Mouse (Mus musculus) limb, embryonic 12.5 days (tissue): Measurements from ENCODE around the gene Gm6121. TPM values are rescaled to one million over a fixed set of nuclear protein-coding genes. Genes with fewer than 3 reads are reported as not detected.
"Not testable (repeated sequence)": the region's sequence is repeated elsewhere in the genome, so short reads cannot be mapped to it uniquely, and the experiment has no call there.

Experiments
- ATAC-seq: fragments of 200-750 bp; cut with Nextera tagmentation; 2 replicates; pipeline ENCODE4 v1.8.0; 2017; ENCODE audit warnings: low read depth, moderate TSS enrichment; ENCODE audit not compliant: insufficient number of reproducible peaks, insufficient read depth, low FRiP score, low TSS enrichment
- H3K27ac ChIP-seq: fragments of 300-500 bp; sonication (generic); 2 replicates; pipeline ENCODE4 v1.5.1; 2016; ENCODE audit warnings: mild to moderate bottlenecking, moderate library complexity
- H3K27me3 ChIP-seq: fragments of 300-500 bp; sonication (generic); 2 replicates; pipeline ENCODE4 v1.6.1; 2016; ENCODE audit warnings: mild to moderate bottlenecking, moderate library complexity
- H3K36me3 ChIP-seq: fragments of 300-500 bp; sonication (generic); 2 replicates; pipeline ENCODE4 v1.6.1; 2016; ENCODE audit warnings: mild to moderate bottlenecking, moderate library complexity
- H3K4me1 ChIP-seq: fragments of 300-500 bp; sonication (generic); replicated peaks from 2 replicates; pipeline ENCODE4 v1.6.1; 2016
- H3K4me2 ChIP-seq: fragments of 300-500 bp; sonication (generic); 2 replicates; pipeline ENCODE4 v1.6.1; 2016; ENCODE audit warnings: mild to moderate bottlenecking, moderate library complexity
- H3K4me3 ChIP-seq: fragments of 300-500 bp; sonication (generic); replicated peaks from 2 replicates; pipeline ENCODE4 v1.5.1; 2016; ENCODE audit warnings: mild to moderate bottlenecking
- H3K9ac ChIP-seq: fragments of 300-500 bp; sonication (generic); replicated peaks from 2 replicates; pipeline ENCODE4 v1.6.1; 2016; ENCODE audit warnings: mild to moderate bottlenecking, moderate library complexity
- H3K9me3 ChIP-seq: fragments of 300-500 bp; sonication (generic); 2 replicates; pipeline ENCODE4 v1.6.1; 2016; ENCODE audit warnings: mild to moderate bottlenecking, moderate library complexity
- WGBS: fragments of 180-500 bp; shearing (Covaris S2); methylation state at CpG from one replicate; pipeline ENCODE4 v1.1.7; 2016; 5-methylcytosine and 5-hydroxymethylcytosine counted together
- polyA plus RNA-seq: library from polyadenylated mRNA; unstranded; fragments of >200 nt; fragmentation: Nextera tagmentation; extraction: Ambion mirVana; gene quantifications from 2 replicates; pipeline ENCODE4 v1.2.1, GENCODE M21; 2016

The Gm6121 gene
- not detected in 2 replicates for polyA plus RNA-seq

- H3K27ac ChIP-seq, H3K4me3 ChIP-seq, H3K4me1 ChIP-seq, H3K9me3 ChIP-seq, H3K4me2 ChIP-seq, H3K27me3 ChIP-seq, ATAC-seq, H3K36me3 ChIP-seq, H3K9ac ChIP-seq: not testable (repeated sequence)
- no CpG with 5 or more reads among the region's 5 CpGs for WGBS
Observed at GRCm38 (mm10) chrX:26935597-26935996, at the start of gene Gm6121. TSS of gene Gm6121 (minus strand) at chrX:26935697.

Other genes with a start within 250 kb of the Gm6121 start
- gene Gm14525, start 233.1 kb downstream of the Gm6121 start, polyA plus RNA-seq = not detected in 2 replicates